In the genomic region with DNA sequence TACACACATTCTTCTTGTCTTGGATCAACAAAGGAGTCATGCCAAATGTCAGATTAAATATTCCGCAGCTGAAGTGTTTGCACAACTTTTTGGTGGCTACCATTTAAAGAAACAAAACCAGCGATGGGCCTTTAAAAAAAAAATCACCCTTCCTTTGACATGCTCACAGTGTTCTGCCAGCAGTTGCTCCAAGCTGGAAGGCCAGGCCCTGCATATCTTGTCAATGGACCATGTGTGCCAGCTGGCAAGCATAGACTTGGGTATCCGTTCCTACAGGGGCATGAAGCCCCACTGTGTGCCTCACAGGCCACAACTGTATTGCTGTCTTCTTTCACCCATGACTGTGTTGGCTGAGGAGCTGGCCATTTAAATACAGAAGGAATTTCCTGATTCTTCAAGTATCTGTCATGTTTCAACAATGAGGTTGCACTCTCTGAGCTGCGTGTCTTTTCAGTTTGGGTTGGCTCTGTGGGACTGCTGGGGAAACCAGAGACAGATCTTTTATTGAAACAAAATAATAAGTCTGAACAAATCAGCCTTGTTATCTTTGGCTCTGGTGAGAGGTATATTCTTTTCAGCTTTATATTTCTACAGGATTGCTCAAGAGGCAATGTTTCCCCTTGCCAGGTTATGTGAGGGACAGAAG, we compare ENCODE assay signal across 9 mouse cellular contexts.
DNase-seq lines count a peak whose midpoint lies in the region; ATAC-seq and TF ChIP-seq lines count a peak whose summit lies in the region.
"Had no signal": no experiment of that assay in that cellular context is flagged by ENCODE, and none has a peak within 500 bp of the region (broad histone marks: within the 10 kb centered on the region; RNA-seq: fewer than 3 reads in every experiment).

No protein-coding gene starts in this region.

- ATAC-seq in heart, embryonic 14.5 days (ENCODE audit: insufficient number of reproducible peaks, insufficient read depth, low FRiP score, low read depth), result peak; percentile 47; the same call in 1 of the 2 replicates
- peak; percentile 40 for ATAC-seq in lung, postnatal 0 days

- no peaks in the 10 kb centered on the region for H3K27me3 ChIP-seq in heart, embryonic 14.5 days (ENCODE audit: control insufficient read depth, insufficient read depth, low read length)
- H3K27me3 ChIP-seq in lung, postnatal 0 days (replicated peaks; ENCODE audit: insufficient read depth, low read length), result no peaks in the 10 kb centered on the region

- no peaks in the 10 kb centered on the region for H3K36me3 ChIP-seq in heart, embryonic 14.5 days (ENCODE audit: control insufficient read depth, insufficient read depth, low read length)
- no peaks in the 10 kb centered on the region for H3K36me3 ChIP-seq in lung, postnatal 0 days (ENCODE audit: insufficient read depth, low read length)

- no peaks in the 10 kb centered on the region for H3K9me3 ChIP-seq in heart, embryonic 14.5 days (ENCODE audit: control insufficient read depth, low read length)
- no peaks in the 10 kb centered on the region for H3K9me3 ChIP-seq in lung, postnatal 0 days (ENCODE audit: low read length)

- H3K4me1 ChIP-seq in heart, embryonic 14.5 days (ENCODE audit: control insufficient read depth in 2 of 2, insufficient read depth in 2 of 2, low read length in 2 of 2), result peaks cover 0 to 5% of the 10 kb centered on the region in 2 experiments; a peak in 1 of 4 replicates
- H3K4me1 ChIP-seq in lung, postnatal 0 days (ENCODE audit: insufficient read depth, low read depth, low read length), result peaks cover 3% of the 10 kb centered on the region; the same call in 1 of the 2 replicates

- no peak overlapping the region for H3K4me3 ChIP-seq in heart, embryonic 14.5 days (ENCODE audit: control insufficient read depth in 1 of 2, insufficient read depth in 1 of 2, low read depth in 1 of 2, low read length in 2 of 2)
- H3K4me3 ChIP-seq in lung, postnatal 0 days (ENCODE audit: low read depth, low read length), result no peak overlapping the region
- H3K4me3 ChIP-seq: erythroblast, embryonic 14.5 days had no signal

- no peak overlapping the region for H3K4me2 ChIP-seq in heart, embryonic 14.5 days (ENCODE audit: low read length)
- H3K4me2 ChIP-seq in lung, postnatal 0 days (replicated peaks; ENCODE audit: low read depth, low read length), result no peak overlapping the region

- 63% methylated on average over 4 of the region's 4 CpGs for WGBS in heart, embryonic 14.5 days
- WGBS in lung, postnatal 0 days, result 32% methylated on average over 4 of the region's 4 CpGs

- H3K27ac ChIP-seq in heart, embryonic 14.5 days (replicated peaks in 1 of 2; ENCODE audit: control insufficient read depth in 1 of 2, insufficient read depth in 1 of 2, low read depth in 2 of 2, low read length in 2 of 2), result peak overlapping the region in 1 of 2 experiments; percentile 2; a peak in 1 of 4 replicates
- peak overlapping the region; percentile 57 for H3K27ac ChIP-seq in lung, postnatal 0 days (ENCODE audit: low read length)

- TF ChIP-seq CTCF in lung, postnatal 0 days (IDR thresholded peaks at IDR 0.05), result no peak

- H3K9ac ChIP-seq in heart, embryonic 14.5 days (ENCODE audit: low read length), result no peak overlapping the region
- no peak overlapping the region for H3K9ac ChIP-seq in lung, postnatal 0 days (replicated peaks; ENCODE audit: low read depth)

- peak; percentile 11 to 12 for DNase-seq in layer of hippocampus, postnatal 10 days (ENCODE audit: low spot score in 2 of 2)
- DNase-seq in layer of hippocampus, adult 9-10 months (ENCODE audit: low spot score), result no peak
- peak; percentile 9 for DNase-seq in cerebellum, adult 9-10 months
- DNase-seq in lung, postnatal 0 days (ENCODE audit: low spot score), result peak; percentile 82
- DNase-seq in natural killer cell, adult 2 months (ENCODE audit: low spot score in 2 of 2), result no peak
- no peak for DNase-seq in embryo, embryonic 10.5 days (ENCODE audit: low spot score)
- no peak for DNase-seq in B cell, adult 2 months

- peak; percentile 37; the same call in 1 of the 2 replicates for TF ChIP-seq EP300 in lung, postnatal 0 days (IDR thresholded peaks at IDR 0.05)

Comparison
In these comparisons a context has a peak if more than half of its experiments do, and no peak if none do; other contexts are left out.
1. DNase-seq: peak in layer of hippocampus, postnatal 10 days (2 of 2), cerebellum, adult 9-10 months (single experiment) and lung, postnatal 0 days (single experiment); none in layer of hippocampus, adult 9-10 months (single experiment), natural killer cell, adult 2 months (0 of 2), embryo, embryonic 10.5 days (single experiment) and B cell, adult 2 months (0 of 2).